Mouse (Mus musculus): Measurements from ENCODE around the gene Prune2. TPM values are rescaled to one million over a fixed set of nuclear protein-coding genes. Genes with fewer than 3 reads are reported as not detected.
A peak's percentile ranks its signal among the peaks of the same experiment; 100 is the strongest.

The Prune2 gene
- total and polyA plus RNA-seq, 2 experiments from 2014 or later = 12.4 to 17.4 TPM

- ATAC-seq (no peak), DNase-seq (ENCODE audit: low spot score) (no peak)
- Histone ChIP-seq H3K36me3 (ENCODE audit: insufficient read depth, low read length) (no peaks in the 10 kb centered on the region), H3K9ac (replicated peaks; ENCODE audit: low read length) (no peak overlapping the region), H3K9me3 (ENCODE audit: low read length) (no peaks in the 10 kb centered on the region), H3K27ac (no peak overlapping the region), H3K4me3 (ENCODE audit: low read length) (no peak overlapping the region), H3K4me1 (ENCODE audit: insufficient read depth, low read length) (no peaks in the 10 kb centered on the region), H3K27me3 (ENCODE audit: insufficient read depth, low read length) (no peaks in the 10 kb centered on the region), H3K4me2 (ENCODE audit: low read depth, low read length) (no peak overlapping the region)
- 94% methylated on average over 4 of the region's 4 CpGs for WGBS
- no peak for TF ChIP-seq CTCF (IDR thresholded peaks at IDR 0.05; ENCODE audit: low read depth)
Observed at GRCm38 (mm10) chr19:16992151-16992550, 36.2 kb downstream of the Prune2 start.

GRCm38 (mm10) chr19:16994260-16994659, 38.3 kb downstream of the Prune2 start:
- H3K4me1 ChIP-seq (ENCODE audit: insufficient read depth, low read length) = no peaks in the 10 kb centered on the region
- no peak for DNase-seq (ENCODE audit: low spot score)

GRCm38 (mm10) chr19:16997915-16998314, 42.0 kb downstream of the Prune2 start:
- Histone ChIP-seq H3K4me1 (ENCODE audit: insufficient read depth, low read length) (no peaks in the 10 kb centered on the region), H3K4me2 (ENCODE audit: low read depth, low read length) (no peak overlapping the region), H3K9ac (replicated peaks; ENCODE audit: low read length) (no peak overlapping the region), H3K27me3 (ENCODE audit: insufficient read depth, low read length) (no peaks in the 10 kb centered on the region), H3K27ac (no peak overlapping the region), H3K36me3 (ENCODE audit: insufficient read depth, low read length) (no peaks in the 10 kb centered on the region), H3K4me3 (ENCODE audit: low read length) (no peak overlapping the region), H3K9me3 (ENCODE audit: low read length) (no peaks in the 10 kb centered on the region)
- WGBS = 82% methylated on average over 7 of the region's 7 CpGs
- no peak for TF ChIP-seq CTCF (IDR thresholded peaks at IDR 0.05; ENCODE audit: low read depth)
- no peak for DNase-seq (ENCODE audit: low spot score)
- no peak for ATAC-seq

More at GRCm38 (mm10) chr19:16994260-16994659, 38.3 kb downstream of the Prune2 start:
- H3K9me3 ChIP-seq (ENCODE audit: low read length) = no peaks in the 10 kb centered on the region
- no peak overlapping the region for H3K4me3 ChIP-seq (ENCODE audit: low read length)
- H3K9ac ChIP-seq (replicated peaks; ENCODE audit: low read length) = no peak overlapping the region
- no peak for TF ChIP-seq CTCF (IDR thresholded peaks at IDR 0.05; ENCODE audit: low read depth)
- no peaks in the 10 kb centered on the region for H3K36me3 ChIP-seq (ENCODE audit: insufficient read depth, low read length)
- ATAC-seq = no peak
- no peak overlapping the region for H3K27ac ChIP-seq
- 58% methylated on average over 8 of the region's 8 CpGs for WGBS
- H3K4me2 ChIP-seq (ENCODE audit: low read depth, low read length) = no peak overlapping the region
- H3K27me3 ChIP-seq (ENCODE audit: insufficient read depth, low read length) = no peaks in the 10 kb centered on the region

GRCm38 (mm10) chr19:17006220-17006907, 50.4 kb downstream of the Prune2 start:
- DNase-seq (ENCODE audit: low spot score) (no peak), ATAC-seq (no peak)
- H3K4me3 ChIP-seq (ENCODE audit: low read length) = no peak overlapping the region
- H3K4me2 ChIP-seq (ENCODE audit: low read depth, low read length) = no peak overlapping the region
- H3K36me3 ChIP-seq (ENCODE audit: insufficient read depth, low read length) = no peaks in the 10 kb centered on the region
- no peaks in the 10 kb centered on the region; the same call in 1 of the 2 replicates for H3K4me1 ChIP-seq (ENCODE audit: insufficient read depth, low read length)
- H3K9ac ChIP-seq (replicated peaks; ENCODE audit: low read length) = no peak overlapping the region
- no peak overlapping the region for H3K27ac ChIP-seq
- no peaks in the 10 kb centered on the region for H3K9me3 ChIP-seq (ENCODE audit: low read length)
- TF ChIP-seq CTCF (IDR thresholded peaks at IDR 0.05; ENCODE audit: low read depth) = no peak
- WGBS = 73% methylated on average over 17 of the region's 17 CpGs
- no peaks in the 10 kb centered on the region for H3K27me3 ChIP-seq (ENCODE audit: insufficient read depth, low read length)

- Histone ChIP-seq H3K9ac (replicated peaks; ENCODE audit: low read length) (no peak overlapping the region), H3K27me3 (ENCODE audit: insufficient read depth, low read length) (no peaks in the 10 kb centered on the region), H3K4me2 (ENCODE audit: low read depth, low read length) (no peak overlapping the region), H3K4me1 (ENCODE audit: insufficient read depth, low read length) (no peaks in the 10 kb centered on the region; the same call in 1 of the 2 replicates), H3K4me3 (ENCODE audit: low read length) (no peak overlapping the region), H3K36me3 (ENCODE audit: insufficient read depth, low read length) (no peaks in the 10 kb centered on the region), H3K9me3 (ENCODE audit: low read length) (no peaks in the 10 kb centered on the region), H3K27ac (no peak overlapping the region)
- WGBS = 58% methylated on average over 6 of the region's 6 CpGs
- ATAC-seq = peak; percentile 66; the same call in 1 of the 2 replicates
- no peak for TF ChIP-seq CTCF (IDR thresholded peaks at IDR 0.05; ENCODE audit: low read depth)
- peak; percentile 56 for DNase-seq (ENCODE audit: low spot score)
Observed at GRCm38 (mm10) chr19:17011261-17011995, 55.5 kb downstream of the Prune2 start.

GRCm38 (mm10) chr19:17013085-17013484, 57.2 kb downstream of the Prune2 start:
- 80% methylated on average over 2 of the region's 2 CpGs for WGBS

More at GRCm38 (mm10) chr19:17013085-17013484, 57.2 kb downstream of the Prune2 start:
- Histone ChIP-seq H3K9me3 (ENCODE audit: low read length) (no peaks in the 10 kb centered on the region), H3K4me3 (ENCODE audit: low read length) (no peak overlapping the region), H3K27ac (no peak overlapping the region), H3K27me3 (ENCODE audit: insufficient read depth, low read length) (no peaks in the 10 kb centered on the region), H3K4me1 (ENCODE audit: insufficient read depth, low read length) (no peaks in the 10 kb centered on the region; the same call in 1 of the 2 replicates), H3K36me3 (ENCODE audit: insufficient read depth, low read length) (no peaks in the 10 kb centered on the region), H3K9ac (replicated peaks; ENCODE audit: low read length) (no peak overlapping the region), H3K4me2 (ENCODE audit: low read depth, low read length) (no peak overlapping the region)
- TF ChIP-seq CTCF (IDR thresholded peaks at IDR 0.05; ENCODE audit: low read depth) = no peak
- no peak for DNase-seq (ENCODE audit: low spot score)
- ATAC-seq = no peak
